Mouse (Mus musculus) liver, embryonic 14.5 days (tissue): ENCODE results near the gene Rom1. TPM values are rescaled to one million over a fixed set of nuclear protein-coding genes. Genes with fewer than 3 reads are reported as not detected.

Source experiments
- ATAC-seq: fragments of 200-750 bp; cut with Nextera tagmentation; 2 replicates; pipeline ENCODE4 v1.8.0; 2017; ENCODE audit warnings: moderate number of reproducible peaks, mild to moderate bottlenecking, moderate library complexity; ENCODE audit not compliant: insufficient read depth
- DNase-seq, 3 experiments: peaks; one replicate each; pipeline ENCODE4 v3.0.0-alpha.2; 2012 to 2013; ENCODE audit warnings: low read depth in 3 of 3, low spot score in 3 of 3
- H3K27ac ChIP-seq: fragments of 300-500 bp; sonication (generic); 2 replicates; pipeline ENCODE4 v1.5.1; 2014; ENCODE audit warnings: moderate library complexity, mild to moderate bottlenecking, control low read depth, inconsistent platforms
- H3K27me3 ChIP-seq: fragments of 300-500 bp; sonication (generic); 2 replicates; pipeline ENCODE4 v1.6.1; 2014; ENCODE audit warnings: mild to moderate bottlenecking, low read length, moderate library complexity; ENCODE audit not compliant: control insufficient read depth, insufficient read depth
- H3K36me3 ChIP-seq: fragments of 300-500 bp; sonication (generic); replicated peaks from 2 replicates; pipeline ENCODE4 v1.6.1; 2014; ENCODE audit warnings: low read depth; ENCODE audit not compliant: control insufficient read depth, insufficient read depth
- H3K4me1 ChIP-seq, 2 experiments: fragments of 200-500 bp in 1 of 2; fragments of 300-500 bp in 1 of 2; sonication (generic) in 1 of 2; replicated peaks; 2 replicates each; pipeline ENCODE4 v1.6.1; 2012 to 2014; ENCODE audit warnings: antibody characterized with exemption in 1 of 2, inconsistent platforms in 1 of 2, low read length in 1 of 2; ENCODE audit not compliant: control insufficient read depth in 2 of 2, insufficient read depth in 2 of 2
- H3K4me2 ChIP-seq: fragments of 300-500 bp; sonication (generic); 2 replicates; pipeline ENCODE4 v1.6.1; 2014; ENCODE audit warnings: low read depth, mild to moderate bottlenecking, control low read depth, moderate library complexity
- H3K4me3 ChIP-seq, 2 experiments: fragments of 200-500 bp in 1 of 2; fragments of 300-500 bp in 1 of 2; sonication (generic) in 1 of 2; 2 replicates each; pipeline ENCODE4 v1.5.1; 2012 to 2014; ENCODE audit warnings: low read depth in 2 of 2, low read length in 2 of 2, mild to moderate bottlenecking in 2 of 2, control low read depth in 1 of 2, inconsistent platforms in 1 of 2, moderate library complexity in 1 of 2; ENCODE audit not compliant: insufficient read depth in 1 of 2
- H3K9ac ChIP-seq: fragments of 300-500 bp; sonication (generic); replicated peaks from 2 replicates; pipeline ENCODE4 v1.6.1; 2014; ENCODE audit warnings: mild to moderate bottlenecking, control low read depth, moderate library complexity
- H3K9me3 ChIP-seq: fragments of 300-500 bp; sonication (generic); 2 replicates; pipeline ENCODE4 v1.6.1; 2016; ENCODE audit warnings: low read length, mixed read lengths; ENCODE audit not compliant: control insufficient read depth
- CTCF ChIP-seq: IDR thresholded peaks from 2 replicates; pipeline ENCODE4 v1.5.1; 2016; ENCODE audit warnings: antibody characterized with exemption, low read depth, control low read depth
- EP300 ChIP-seq: IDR thresholded peaks from 2 replicates; pipeline ENCODE4 v1.6.1; 2016; ENCODE audit warnings: antibody characterized with exemption, low read depth
- WGBS: fragments of 180-500 bp; shearing (Covaris S2); extraction: QIAGEN DNeasy Blood & Tissue Kit; methylation state at CpG from one replicate; pipeline ENCODE4 v1.1.7; 2014; ENCODE audit not compliant: insufficient replicate concordance; 5-methylcytosine and 5-hydroxymethylcytosine counted together
- polyA plus RNA-seq, 2 experiments: library from polyadenylated mRNA; depleted of rRNA in 1 of 2; stranded (reverse) in 1 of 2; unstranded in 1 of 2; fragments of >200 nt; fragmentation: Nextera tagmentation in 1 of 2; extraction: Ambion mirVana in 1 of 2; gene quantifications; 2 replicates each; pipeline versions ENCODE4 v1.2.1 to v1.2.3; 2012 to 2014

Gene Rom1
- polyA plus RNA-seq, 2 experiments: 1.4 to 2.8 TPM

GRCm38 (mm10) chr19:8965075-8965474, 35.9 kb upstream of the Rom1 start:
- Histone ChIP-seq H3K4me3 (no peak overlapping the region), H3K4me1 (peaks cover 8% of the 10 kb centered on the region in 2 experiments), H3K9ac (no peak overlapping the region), H3K27me3 (no peaks in the 10 kb centered on the region), H3K9me3 (no peaks in the 10 kb centered on the region), H3K27ac (no peak overlapping the region), H3K36me3 (peaks cover 59% of the 10 kb centered on the region), H3K4me2 (no peak overlapping the region)
- TF ChIP-seq EP300 (no peak), CTCF (no peak)
- DNase-seq (no peak), ATAC-seq (no peak)
- 84% methylated on average over 11 of the region's 11 CpGs for WGBS

GRCm38 (mm10) chr19:8962256-8962655, 33.1 kb upstream of the Rom1 start:
- ATAC-seq (no peak), DNase-seq (no peak)
- no peak for TF ChIP-seq EP300
- TF ChIP-seq CTCF: no peak
- Histone ChIP-seq H3K4me2 (no peak overlapping the region), H3K36me3 (peaks cover 61% of the 10 kb centered on the region), H3K9me3 (no peaks in the 10 kb centered on the region), H3K27ac (no peak overlapping the region), H3K9ac (no peak overlapping the region), H3K4me3 (no peak overlapping the region), H3K4me1 (peaks cover 4% of the 10 kb centered on the region in 2 experiments), H3K27me3 (no peaks in the 10 kb centered on the region)
- WGBS: 63% methylated on average over 2 of the region's 2 CpGs

GRCm38 (mm10) chr19:8954171-8954570, 25.0 kb upstream of the Rom1 start:
- ATAC-seq: no peak
- 3% methylated on average over 9 of the region's 9 CpGs for WGBS

GRCm38 (mm10) chr19:8953135-8954039, 24.2 kb upstream of the Rom1 start, which contains the start of gene Tut1:
TSS of gene Tut1 (plus strand) at chr19:8953847.
- Histone ChIP-seq H3K27ac (peak within 1 kb of the TSS; percentile 67), H3K4me3 (peak within 1 kb of the TSS; percentile 76 to 90), H3K4me2 (peak within 1 kb of the TSS; percentile 96), H3K36me3 (peaks cover 47% of the 10 kb centered on the region), H3K9me3 (no peaks in the 10 kb centered on the region), H3K27me3 (no peaks in the 10 kb centered on the region), H3K9ac (peak within 1 kb of the TSS; percentile 91), H3K4me1 (peaks cover 3 to 13% of the 10 kb centered on the region in 2 experiments)
- 1% methylated on average over 46 of the region's 46 CpGs for WGBS
- ATAC-seq: peak; percentile 91
- TF ChIP-seq CTCF (peak; percentile 25; the same call in 1 of the 2 replicates), EP300 (peak; percentile 39; the same call in 1 of the 2 replicates)
- peak; percentile 94 to 95 (median 94) for DNase-seq

More at GRCm38 (mm10) chr19:8954171-8954570, 25.0 kb upstream of the Rom1 start:
- H3K9ac ChIP-seq: peak overlapping the region; percentile 91
- no peaks in the 10 kb centered on the region for H3K27me3 ChIP-seq
- no peaks in the 10 kb centered on the region for H3K9me3 ChIP-seq
- H3K27ac ChIP-seq: peak overlapping the region; percentile 67
- no peak for DNase-seq
- TF ChIP-seq CTCF: no peak
- no peak for TF ChIP-seq EP300
- H3K4me1 ChIP-seq: peaks cover 3 to 13% of the 10 kb centered on the region in 2 experiments
- peak overlapping the region; percentile 96 for H3K4me2 ChIP-seq
- peaks cover 41% of the 10 kb centered on the region for H3K36me3 ChIP-seq
- H3K4me3 ChIP-seq: peak overlapping the region; percentile 76 to 90

- no peaks in the 10 kb centered on the region for H3K9me3 ChIP-seq
- H3K4me2 ChIP-seq: peak overlapping the region; percentile 96
- TF ChIP-seq CTCF (no peak), EP300 (no peak)
- peak overlapping the region; percentile 67; the same call in 1 of the 2 replicates for H3K27ac ChIP-seq
- peaks cover 5 to 15% of the 10 kb centered on the region in 2 experiments for H3K4me1 ChIP-seq
- ATAC-seq: no peak
- no peaks in the 10 kb centered on the region for H3K27me3 ChIP-seq
- H3K9ac ChIP-seq: no peak overlapping the region; the same call in 1 of the 2 replicates
- peaks cover 56% of the 10 kb centered on the region for H3K36me3 ChIP-seq
- H3K4me3 ChIP-seq: peak overlapping the region in 1 of 2 experiments; percentile 90; a peak in 1 of 4 replicates
- 83% methylated on average over 9 of the region's 9 CpGs for whole genome bisulfite sequencing
- DNase-seq: no peak
These were observed 23.1 kb upstream of the Rom1 start for GRCm38 (mm10) chr19:8952241-8952640.
